Mouse (Mus musculus) cerebellum, adult 11 months (tissue): ENCODE measurements around the gene Gm11397.
"Not testable (repeated sequence)": the region's sequence is repeated elsewhere in the genome, so short reads cannot be mapped to it uniquely, and the experiment has no call there.

Experiments
- DNase-seq: peaks from one replicate; pipeline ENCODE4 v3.0.0; 2022

Gm11397 gene

GRCm38 (mm10) chr13:33395461-33395860, at the start of gene Gm11397:
Gene Gm11397 (plus strand): TSS chr13:33395761.
- not testable (repeated sequence) for DNase-seq

DNA sequence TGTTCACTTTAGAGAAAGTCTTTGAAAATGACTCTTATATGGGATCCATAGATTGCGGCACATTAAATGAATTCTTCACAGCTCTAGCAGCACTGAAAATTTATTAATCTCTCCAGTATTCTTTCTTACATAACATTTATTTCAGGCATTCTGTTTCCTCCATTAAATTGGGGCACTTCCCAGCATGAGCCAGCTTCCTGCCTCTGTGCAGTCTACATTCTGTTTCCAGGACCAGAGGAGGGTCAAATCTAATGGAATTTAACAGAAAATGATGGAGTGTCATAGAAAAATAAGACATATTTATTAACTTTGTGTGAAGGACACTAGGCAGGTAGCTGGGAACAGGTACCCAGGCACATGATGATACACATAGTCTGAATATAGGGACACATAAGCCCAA, 38.9 kb upstream of the Gm11397 start:
- DNase-seq, result peak; percentile 9

DNA sequence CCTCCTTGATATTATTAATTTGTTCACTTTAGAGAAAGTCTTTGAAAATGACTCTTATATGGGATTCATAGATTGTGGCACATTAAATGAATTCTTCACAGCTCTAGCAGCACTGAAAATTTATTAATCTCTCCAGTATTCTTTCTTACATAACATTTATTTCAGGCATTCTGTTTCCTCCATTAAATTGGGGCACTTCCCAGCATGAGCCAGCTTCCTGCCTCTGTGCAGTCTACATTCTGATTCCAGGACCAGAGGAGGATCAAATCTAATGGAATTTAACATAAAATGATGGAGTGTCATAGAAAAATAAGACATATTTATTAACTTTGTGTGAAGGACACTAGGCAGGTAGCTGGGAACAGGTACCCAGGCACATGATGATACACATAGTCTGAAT, 37.2 kb downstream of the Gm11397 start:
- not testable (repeated sequence) for DNase-seq
